Mouse (Mus musculus): ENCODE measurements at regions not wholly inside any gene's neighbourhood (a gene's known extent, or its start where the extent isn't known, plus 50 kb on each side); places are given as distances from the start of the nearest gene placed in this dataset.

GRCm38 (mm10) chr16:21274012-21274528 is 69.5 kb downstream of the Ephb3 start:
- H3K4me3 ChIP-seq, result no peak overlapping the region
- H3K9me3 ChIP-seq, result no peaks in the 10 kb centered on the region
- 0 out of 2 replicates have a peak overlapping the region, but pooled peaks have one; percentile 12 for H3K9ac ChIP-seq
- no peaks in the 10 kb centered on the region for H3K27me3 ChIP-seq
- H3K4me2 ChIP-seq, result peak overlapping the region; percentile 27
- peaks cover 42% of the 10 kb centered on the region for H3K4me1 ChIP-seq
- ATAC-seq (ENCODE audit: insufficient number of reproducible peaks, insufficient read depth, low FRiP score, low TSS enrichment, low read depth), result peak; percentile 65; the same call in 1 of the 2 replicates
- H3K36me3 ChIP-seq, result no peaks in the 10 kb centered on the region
- WGBS, result 0% methylated on average over 2 of the region's 2 CpGs
- H3K27ac ChIP-seq, result peak overlapping the region; percentile 80

DNA sequence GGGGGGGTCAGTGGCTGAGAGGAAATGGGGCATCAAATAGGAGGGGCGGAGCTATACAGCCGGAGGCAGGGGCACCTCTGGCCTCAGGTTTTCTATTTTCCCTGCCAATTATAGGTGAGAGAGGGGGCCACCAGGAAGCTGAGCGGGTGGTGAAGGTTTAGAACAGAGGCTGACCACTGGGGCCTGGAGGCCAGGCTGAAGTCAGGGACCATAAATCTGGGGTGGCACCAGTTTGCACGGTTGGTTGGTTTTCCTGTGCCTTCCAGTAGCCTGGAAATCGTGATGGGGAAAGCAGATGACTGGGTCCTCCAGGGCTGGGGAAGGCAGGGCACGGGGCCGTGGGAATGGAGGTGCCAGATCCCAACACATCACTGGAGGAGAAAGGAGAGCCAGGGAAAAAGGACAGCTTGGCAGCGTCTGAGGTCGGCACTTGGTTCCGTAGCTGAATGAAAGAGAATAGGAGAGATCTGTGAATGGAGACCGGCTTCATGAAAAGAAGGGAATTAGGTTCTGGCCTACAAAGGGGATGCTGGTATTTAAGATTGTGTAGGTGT is 73.3 kb downstream of the Ephb3 start:
- H3K36me3 ChIP-seq, result no peaks in the 10 kb centered on the region
- H3K9ac ChIP-seq, result no peak overlapping the region
- no peak overlapping the region for H3K4me3 ChIP-seq
- WGBS, result 85% methylated on average over 11 of the region's 11 CpGs
- no peaks in the 10 kb centered on the region for H3K27me3 ChIP-seq
- H3K4me1 ChIP-seq, result peaks cover 30% of the 10 kb centered on the region
- H3K9me3 ChIP-seq, result no peaks in the 10 kb centered on the region
- ATAC-seq (ENCODE audit: insufficient number of reproducible peaks, insufficient read depth, low FRiP score, low TSS enrichment, low read depth), result no peak
- no peak overlapping the region for H3K4me2 ChIP-seq
- H3K27ac ChIP-seq, result no peak overlapping the region

DNA sequence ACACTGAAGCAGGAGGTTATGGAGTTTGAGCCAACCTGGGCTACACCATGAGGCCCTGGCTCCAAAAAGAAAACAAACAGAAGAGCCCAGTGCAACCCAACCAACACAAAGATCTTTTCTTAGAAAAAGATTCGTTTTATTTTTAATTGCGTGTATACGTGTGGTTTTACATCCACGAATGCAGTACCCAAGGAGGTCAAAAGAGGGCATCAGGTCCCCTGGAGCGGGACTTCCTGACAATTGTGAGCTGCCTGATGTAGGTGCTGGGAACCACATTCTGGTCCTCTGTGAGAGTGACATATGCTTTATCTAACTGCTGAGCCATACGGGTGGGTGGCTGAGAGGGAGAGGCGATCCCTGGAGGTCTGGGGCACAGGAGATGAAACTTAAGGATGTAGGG is 73.8 kb downstream of the Ephb3 start:
- peaks cover 25% of the 10 kb centered on the region for H3K4me1 ChIP-seq

GRCm38 (mm10) chr16:21280200-21280627 is 75.7 kb downstream of the Ephb3 start:
- no peaks in the 10 kb centered on the region for H3K27me3 ChIP-seq
- ATAC-seq (ENCODE audit: insufficient number of reproducible peaks, insufficient read depth, low FRiP score, low TSS enrichment, low read depth), result no peak
- no peak overlapping the region for H3K27ac ChIP-seq
- H3K4me1 ChIP-seq, result peaks cover 13% of the 10 kb centered on the region
- H3K4me3 ChIP-seq, result no peak overlapping the region
- H3K9me3 ChIP-seq, result no peaks in the 10 kb centered on the region
- H3K36me3 ChIP-seq, result no peaks in the 10 kb centered on the region
- 0 out of 2 replicates have a peak overlapping the region, but pooled peaks have one; percentile 6 for H3K9ac ChIP-seq
- WGBS, result 94% methylated on average over 4 of the region's 4 CpGs
- no peak overlapping the region for H3K4me2 ChIP-seq

More for the DNA sequence above, 73.8 kb downstream of the Ephb3 start:
- no peak overlapping the region for H3K9ac ChIP-seq
- no peaks in the 10 kb centered on the region for H3K27me3 ChIP-seq
- no peak for ATAC-seq (ENCODE audit: insufficient number of reproducible peaks, insufficient read depth, low FRiP score, low TSS enrichment, low read depth)
- no peak overlapping the region for H3K4me3 ChIP-seq
- WGBS, result 97% methylated on average over 7 of the region's 7 CpGs
- H3K9me3 ChIP-seq, result no peaks in the 10 kb centered on the region
- H3K4me2 ChIP-seq, result no peak overlapping the region
- H3K36me3 ChIP-seq, result no peaks in the 10 kb centered on the region
- H3K27ac ChIP-seq, result no peak overlapping the region

GRCm38 (mm10) chr16:21281958-21282730 is 77.6 kb downstream of the Ephb3 start:
- no peak for ATAC-seq (ENCODE audit: insufficient number of reproducible peaks, insufficient read depth, low FRiP score, low TSS enrichment, low read depth)

DNA sequence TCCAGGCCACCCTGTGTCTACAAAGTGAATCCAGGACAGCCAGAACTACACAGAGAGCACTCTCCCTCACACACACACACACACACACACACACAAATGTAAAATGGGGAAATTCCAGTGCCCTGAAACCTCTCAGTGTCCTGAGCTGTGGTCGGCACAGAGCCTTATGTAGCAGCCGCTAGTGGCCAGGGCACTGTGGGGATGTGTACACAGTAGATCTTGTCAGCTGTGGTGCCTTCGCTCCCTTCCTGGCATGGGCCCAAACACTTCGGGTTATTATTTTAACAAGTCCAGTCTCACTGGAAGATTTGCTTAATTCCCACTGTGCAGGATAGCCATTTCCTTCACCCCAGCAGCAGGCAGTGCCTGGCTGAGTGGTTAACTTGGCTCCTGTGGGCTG is 81.5 kb downstream of the Ephb3 start:
- H3K9me3 ChIP-seq, result peaks cover 6% of the 10 kb centered on the region; the same call in 1 of the 2 replicates
- H3K4me3 ChIP-seq, result no peak overlapping the region
- no peak for ATAC-seq (ENCODE audit: insufficient number of reproducible peaks, insufficient read depth, low FRiP score, low TSS enrichment, low read depth)
- H3K27me3 ChIP-seq, result no peaks in the 10 kb centered on the region
- no peak overlapping the region for H3K9ac ChIP-seq
- peaks cover 58% of the 10 kb centered on the region for H3K4me1 ChIP-seq
- H3K4me2 ChIP-seq, result no peak overlapping the region
- H3K27ac ChIP-seq, result peak overlapping the region; percentile 68; the same call in 1 of the 2 replicates
- no peaks in the 10 kb centered on the region for H3K36me3 ChIP-seq
- 41% methylated on average over 4 of the region's 4 CpGs for WGBS

More at GRCm38 (mm10) chr16:21281958-21282730, 77.6 kb downstream of the Ephb3 start:
- no peak overlapping the region for H3K4me3 ChIP-seq
- H3K4me2 ChIP-seq, result no peak overlapping the region
- no peaks in the 10 kb centered on the region for H3K36me3 ChIP-seq
- H3K27ac ChIP-seq, result no peak overlapping the region
- H3K9ac ChIP-seq, result no peak overlapping the region
- H3K27me3 ChIP-seq, result no peaks in the 10 kb centered on the region
- peaks cover 32% of the 10 kb centered on the region for H3K4me1 ChIP-seq
- H3K9me3 ChIP-seq, result no peaks in the 10 kb centered on the region
- WGBS, result 18% methylated on average over 15 of the region's 20 CpGs

- ATAC-seq (ENCODE audit: insufficient number of reproducible peaks, insufficient read depth, low FRiP score, low TSS enrichment, low read depth), result no peak
- Histone ChIP-seq H3K4me2 (no peak overlapping the region), H3K27ac (peak overlapping the region; percentile 7), H3K9me3 (peaks cover 6% of the 10 kb centered on the region; the same call in 1 of the 2 replicates), H3K36me3 (no peaks in the 10 kb centered on the region), H3K9ac (no peak overlapping the region), H3K4me1 (peaks cover 82% of the 10 kb centered on the region), H3K27me3 (no peaks in the 10 kb centered on the region), H3K4me3 (no peak overlapping the region)
- 60% methylated on average over 7 of the region's 7 CpGs for WGBS
Observed at GRCm38 (mm10) chr16:21289528-21289927, 85.0 kb downstream of the Ephb3 start.

GRCm38 (mm10) chr16:21293010-21293409 is 88.5 kb downstream of the Ephb3 start:
- peak overlapping the region; percentile 80 for H3K27ac ChIP-seq
- 0 out of 2 replicates have a peak overlapping the region, but pooled peaks have one; percentile 16 for H3K4me2 ChIP-seq

DNA sequence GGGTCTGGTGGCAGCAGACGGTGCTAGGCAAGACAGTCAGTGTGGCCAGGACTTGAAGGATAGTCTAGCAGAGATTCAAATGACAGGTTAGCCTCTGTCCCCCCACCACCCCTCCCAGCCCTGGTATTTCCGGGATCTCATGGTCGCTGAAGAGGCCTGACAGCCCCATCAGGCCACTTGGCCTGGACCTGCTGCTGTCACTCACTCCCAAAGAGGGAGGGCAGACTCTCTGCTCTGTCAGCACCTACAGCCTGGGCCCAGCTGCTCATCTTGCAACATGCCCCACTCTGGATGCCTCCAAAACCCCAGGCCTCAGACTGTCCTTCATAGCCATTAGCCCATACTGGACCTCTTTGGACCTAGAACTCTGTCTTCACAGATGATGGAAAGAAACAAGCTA is 89.0 kb downstream of the Ephb3 start:
- 23% methylated on average over 3 of the region's 3 CpGs for WGBS
- Histone ChIP-seq H3K4me1 (peaks cover 83% of the 10 kb centered on the region), H3K36me3 (no peaks in the 10 kb centered on the region), H3K27me3 (no peaks in the 10 kb centered on the region), H3K4me2 (no peak overlapping the region), H3K4me3 (no peak overlapping the region), H3K9ac (no peak overlapping the region), H3K9me3 (peaks cover 6% of the 10 kb centered on the region; the same call in 1 of the 2 replicates), H3K27ac (peak overlapping the region; percentile 75)
- ATAC-seq (ENCODE audit: insufficient number of reproducible peaks, insufficient read depth, low FRiP score, low TSS enrichment, low read depth), result no peak

More at GRCm38 (mm10) chr16:21293010-21293409, 88.5 kb downstream of the Ephb3 start:
- H3K36me3 ChIP-seq, result no peaks in the 10 kb centered on the region
- peak overlapping the region; percentile 49; the same call in 1 of the 2 replicates for H3K9ac ChIP-seq
- H3K4me3 ChIP-seq, result no peak overlapping the region
- ATAC-seq (ENCODE audit: insufficient number of reproducible peaks, insufficient read depth, low FRiP score, low TSS enrichment, low read depth), result no peak
- 15% methylated on average over 11 of the region's 11 CpGs for WGBS
- peaks cover 6% of the 10 kb centered on the region; the same call in 1 of the 2 replicates for H3K9me3 ChIP-seq
- no peaks in the 10 kb centered on the region for H3K27me3 ChIP-seq
- H3K4me1 ChIP-seq, result peaks cover 83% of the 10 kb centered on the region

- Histone ChIP-seq H3K4me2 (peak overlapping the region; percentile 33), H3K9ac (no peak overlapping the region), H3K27ac (peak overlapping the region; percentile 89), H3K9me3 (no peaks in the 10 kb centered on the region), H3K4me3 (no peak overlapping the region), H3K4me1 (peaks cover 77% of the 10 kb centered on the region), H3K36me3 (no peaks in the 10 kb centered on the region), H3K27me3 (no peaks in the 10 kb centered on the region)
- WGBS, result 30% methylated on average over 9 of the region's 9 CpGs
- ATAC-seq (ENCODE audit: insufficient number of reproducible peaks, insufficient read depth, low FRiP score, low TSS enrichment, low read depth), result no peak
Observed at GRCm38 (mm10) chr16:21294677-21295411, 90.3 kb downstream of the Ephb3 start.
